13 mouse cellular contexts compared by ENCODE assay signal in the genomic region with DNA sequence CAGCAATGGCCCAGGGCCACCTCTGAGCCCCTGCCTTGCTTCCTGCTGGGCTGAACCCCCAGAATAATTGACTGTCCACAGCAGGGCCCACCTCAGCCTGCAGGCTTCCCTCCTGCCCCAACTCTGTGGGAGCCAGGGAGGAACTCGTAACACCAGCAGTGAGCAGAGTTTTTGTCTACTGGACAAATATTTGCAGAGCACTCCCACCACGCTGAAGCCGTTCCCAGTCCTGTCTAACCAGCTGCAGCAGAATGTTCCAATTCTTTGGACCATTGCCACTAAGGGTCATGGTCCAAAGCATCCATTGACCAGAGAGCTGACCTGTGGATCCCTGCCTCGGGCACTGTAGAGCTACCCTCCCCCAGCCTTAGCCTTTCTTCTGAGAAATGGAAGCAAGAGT. TPM values are rescaled to one million over a fixed set of nuclear protein-coding genes. Genes with fewer than 3 reads are reported as not detected.
A peak's percentile ranks its signal among the peaks of the same experiment; 100 is the strongest.
DNase-seq lines count a peak whose midpoint lies in the region; ATAC-seq and TF ChIP-seq lines count a peak whose summit lies in the region.
"Had no signal": no experiment of that assay in that cellular context is flagged by ENCODE, and none has a peak within 500 bp of the region (broad histone marks: within the 10 kb centered on the region; RNA-seq: fewer than 3 reads in every experiment).

No protein-coding gene starts in this region.

- H3K79me2 ChIP-seq in liver, adult 2 months (ENCODE audit: control insufficient read depth, insufficient read depth, low read length): peaks cover under 1% of the 10 kb centered on the region; the same call in 1 of the 2 replicates

- H3K9ac ChIP-seq in heart, embryonic 13.5 days: no peak overlapping the region
- no peak overlapping the region for H3K9ac ChIP-seq in embryonic facial prominence, embryonic 12.5 days
- H3K9ac ChIP-seq in liver, adult 2 months (ENCODE audit: low read depth, low read length): peak overlapping the region; percentile 70
- H3K9ac ChIP-seq in heart, embryonic 12.5 days: no peak overlapping the region

- DNase-seq in heart, postnatal 25 days (ENCODE audit: low spot score): no peak
- peak; percentile 95 for DNase-seq in liver, adult 2 months (ENCODE audit: extremely low read depth, low read depth, low spot score)
- DNase-seq in ovary, postnatal 14 days (ENCODE audit: low spot score): peak; percentile 46
- DNase-seq in MN1 (ENCODE audit: low spot score): no peak
- DNase-seq in natural killer cell, adult 2 months (ENCODE audit: low spot score in 2 of 2): no peak
- DNase-seq: right cerebral cortex, postnatal 4 days had no signal

- ATAC-seq in heart, embryonic 13.5 days (ENCODE audit: extremely low read depth, insufficient number of reproducible peaks, low FRiP score, low TSS enrichment): no peak
- ATAC-seq in embryonic facial prominence, embryonic 12.5 days (ENCODE audit: insufficient number of reproducible peaks, insufficient read depth, low FRiP score, low TSS enrichment): 0 out of 2 replicates have a peak, but pooled peaks have one; percentile 41
- ATAC-seq in heart, embryonic 12.5 days (ENCODE audit: insufficient number of reproducible peaks, low FRiP score): no peak

- no peaks in the 10 kb centered on the region for H3K9me3 ChIP-seq in heart, embryonic 13.5 days
- no peaks in the 10 kb centered on the region for H3K9me3 ChIP-seq in embryonic facial prominence, embryonic 12.5 days
- H3K9me3 ChIP-seq in heart, embryonic 12.5 days (replicated peaks): no peaks in the 10 kb centered on the region

- 0 out of 2 replicates have a peak, but pooled peaks have one; percentile 60 for TF ChIP-seq POLR2A in liver, adult 2 months (IDR thresholded peaks at IDR 0.05; ENCODE audit: extremely low read depth, insufficient read depth, low read length)

- intact Hi-C loops in heart, postnatal 25 days (cut with DNase I): no loop called here

- H3K36me3 ChIP-seq in heart, embryonic 13.5 days: no peaks in the 10 kb centered on the region; the same call in 1 of the 2 replicates
- no peaks in the 10 kb centered on the region for H3K36me3 ChIP-seq in embryonic facial prominence, embryonic 12.5 days
- peaks cover 2% of the 10 kb centered on the region; the same call in 1 of the 2 replicates for H3K36me3 ChIP-seq in liver, adult 2 months (ENCODE audit: control insufficient read depth, insufficient read depth, low read length)
- H3K36me3 ChIP-seq in heart, embryonic 12.5 days: no peaks in the 10 kb centered on the region

- peaks cover 13% of the 10 kb centered on the region for H3K4me1 ChIP-seq in heart, embryonic 13.5 days
- H3K4me1 ChIP-seq in embryonic facial prominence, embryonic 12.5 days: 0 out of 2 replicates have a peak, but pooled peaks cover 3% of the 10 kb centered on the region
- H3K4me1 ChIP-seq in liver, adult 2 months (ENCODE audit: control insufficient read depth, insufficient read depth, low read length): peaks cover 21% of the 10 kb centered on the region
- H3K4me1 ChIP-seq in heart, embryonic 12.5 days (replicated peaks): peaks cover 9% of the 10 kb centered on the region

- no peak for TF ChIP-seq CTCF in liver, adult 2 months (IDR thresholded peaks at IDR 0.05; ENCODE audit: low read depth, low read length)

- H3K27me3 ChIP-seq in heart, embryonic 13.5 days (replicated peaks): peaks cover 24% of the 10 kb centered on the region
- peaks cover 3% of the 10 kb centered on the region; the same call in 1 of the 2 replicates for H3K27me3 ChIP-seq in embryonic facial prominence, embryonic 12.5 days
- H3K27me3 ChIP-seq in liver, adult 2 months (ENCODE audit: control insufficient read depth, insufficient read depth, low read length): no peaks in the 10 kb centered on the region
- H3K27me3 ChIP-seq in heart, embryonic 12.5 days (replicated peaks): peaks cover 28% of the 10 kb centered on the region

- H3K27ac ChIP-seq in heart, embryonic 13.5 days (replicated peaks): peak overlapping the region; percentile 20; the same call in 1 of the 2 replicates
- 0 out of 2 replicates have a peak overlapping the region, but pooled peaks have one; percentile 23 for H3K27ac ChIP-seq in embryonic facial prominence, embryonic 12.5 days
- H3K27ac ChIP-seq in liver, adult 2 months (replicated peaks; ENCODE audit: insufficient read depth, low read depth, low read length): peak overlapping the region; percentile 96
- H3K27ac ChIP-seq in heart, embryonic 12.5 days (ENCODE audit: poor library complexity, severe bottlenecking): no peak overlapping the region

- no peak overlapping the region for H3K4me2 ChIP-seq in heart, embryonic 13.5 days
- H3K4me2 ChIP-seq in embryonic facial prominence, embryonic 12.5 days (replicated peaks): no peak overlapping the region
- no peak overlapping the region for H3K4me2 ChIP-seq in heart, embryonic 12.5 days

- 45% methylated on average over 4 of the region's 4 CpGs for WGBS in heart, embryonic 13.5 days
- WGBS in embryonic facial prominence, embryonic 12.5 days: 8% methylated on average over 4 of the region's 4 CpGs
- WGBS in liver, adult 2 months: 2% methylated on average over 4 of the region's 4 CpGs
- WGBS in heart, embryonic 12.5 days: 42% methylated on average over 4 of the region's 4 CpGs

- H3K4me3 ChIP-seq in heart, embryonic 13.5 days: no peak overlapping the region
- H3K4me3 ChIP-seq in embryonic facial prominence, embryonic 12.5 days: no peak overlapping the region
- H3K4me3 ChIP-seq in liver, adult 2 months (ENCODE audit: insufficient read depth, low read depth, low read length): no peak overlapping the region
- no peak overlapping the region for H3K4me3 ChIP-seq in heart, embryonic 12.5 days

RNA-seq across cellular contexts. Expression of gene Mpst, which starts 10.7 kb away (rescaled TPM):
- polyA plus RNA-seq in heart, embryonic 13.5 days (2015; fragmentation: Nextera tagmentation; extraction: Ambion mirVana): 0.99 and 1.9 TPM in 2 replicates
- total RNA-seq in heart, postnatal 25 days (2021): 10 to 100 TPM; 39.1 to 39.6 TPM
- polyA plus RNA-seq in embryonic facial prominence, embryonic 12.5 days (2016; fragmentation: Nextera tagmentation; extraction: Ambion mirVana): 1.6 and 2.1 TPM in 2 replicates
- total RNA-seq in liver, adult 2 months (2014; rRNA removed): 86.0 and 106 TPM in 2 replicates
- polyA plus RNA-seq in liver, adult 2 months (2012; rRNA removed): 377 and 408 TPM in 2 replicates
- polyA plus RNA-seq in heart, embryonic 12.5 days (2016; fragmentation: Nextera tagmentation; extraction: Ambion mirVana): 0.32 and 1.1 TPM in 2 replicates

RNA-seq across cellular contexts. Expression of gene Tst, which starts 11.2 kb away (rescaled TPM):
- 12.2 and 14.2 TPM in 2 replicates for polyA plus RNA-seq in heart, embryonic 13.5 days (2015; fragmentation: Nextera tagmentation; extraction: Ambion mirVana)
- total RNA-seq in heart, postnatal 25 days (2021): 10 to 100 TPM; 16.5 to 21.1 TPM
- 10.1 and 11.9 TPM in 2 replicates for polyA plus RNA-seq in embryonic facial prominence, embryonic 12.5 days (2016; fragmentation: Nextera tagmentation; extraction: Ambion mirVana)
- 303 and 343 TPM in 2 replicates for total RNA-seq in liver, adult 2 months (2014; rRNA removed)
- polyA plus RNA-seq in liver, adult 2 months (2012; rRNA removed): 621 and 686 TPM in 2 replicates
- polyA plus RNA-seq in heart, embryonic 12.5 days (2016; fragmentation: Nextera tagmentation; extraction: Ambion mirVana): 7.6 and 9.0 TPM in 2 replicates

RNA-seq across cellular contexts. Expression of gene Kctd17, which starts 11.4 kb away (rescaled TPM):
- polyA plus RNA-seq in heart, embryonic 13.5 days (2015; fragmentation: Nextera tagmentation; extraction: Ambion mirVana): 22.5 and 23.0 TPM in 2 replicates
- 10 to 100 TPM; 35.4 to 37.3 TPM for total RNA-seq in heart, postnatal 25 days (2021)
- 56.1 and 58.9 TPM in 2 replicates for polyA plus RNA-seq in embryonic facial prominence, embryonic 12.5 days (2016; fragmentation: Nextera tagmentation; extraction: Ambion mirVana)
- 1.2 and 2.6 TPM in 2 replicates for total RNA-seq in liver, adult 2 months (2014; rRNA removed)
- 8.6 and 10.4 TPM in 2 replicates for polyA plus RNA-seq in liver, adult 2 months (2012; rRNA removed)
- 19.9 and 21.6 TPM in 2 replicates for polyA plus RNA-seq in heart, embryonic 12.5 days (2016; fragmentation: Nextera tagmentation; extraction: Ambion mirVana)

RNA-seq across cellular contexts. Expression of gene Tex33, which starts 21.2 kb away (rescaled TPM):
- not detected in 2 replicates for polyA plus RNA-seq in heart, embryonic 13.5 days (2015; fragmentation: Nextera tagmentation; extraction: Ambion mirVana)
- not detected for total RNA-seq in heart, postnatal 25 days (2021)
- not detected in 2 replicates for polyA plus RNA-seq in embryonic facial prominence, embryonic 12.5 days (2016; fragmentation: Nextera tagmentation; extraction: Ambion mirVana)
- not detected in 2 replicates for total RNA-seq in liver, adult 2 months (2014; rRNA removed)
- polyA plus RNA-seq in liver, adult 2 months (2012; rRNA removed): not detected in 2 replicates
- not detected in 2 replicates for polyA plus RNA-seq in heart, embryonic 12.5 days (2016; fragmentation: Nextera tagmentation; extraction: Ambion mirVana)
- total RNA-seq: adrenal gland, adult 18-20 months; heart, adult 8-10 months; midbrain, postnatal 0 days had no signal

RNA-seq across cellular contexts. Expression of gene Tmprss6, which starts 51.5 kb away (rescaled TPM):
- 0.37 and 0.45 TPM in 2 replicates for polyA plus RNA-seq in heart, embryonic 13.5 days (2015; fragmentation: Nextera tagmentation; extraction: Ambion mirVana)
- not detected for total RNA-seq in heart, postnatal 25 days (2021)
- 0.66 and 1.4 TPM in 2 replicates for polyA plus RNA-seq in embryonic facial prominence, embryonic 12.5 days (2016; fragmentation: Nextera tagmentation; extraction: Ambion mirVana)
- total RNA-seq in liver, adult 2 months (2014; rRNA removed): 188 and 242 TPM in 2 replicates
- polyA plus RNA-seq in liver, adult 2 months (2012; rRNA removed): 514 and 542 TPM in 2 replicates
- 0.19 and 0.30 TPM in 2 replicates for polyA plus RNA-seq in heart, embryonic 12.5 days (2016; fragmentation: Nextera tagmentation; extraction: Ambion mirVana)
- total RNA-seq: heart, adult 8-10 months; layer of hippocampus, postnatal 14 days; midbrain, postnatal 0 days had no signal

Comparison
In these comparisons a context has a peak if more than half of its experiments do, and no peak if none do; other contexts are left out.
1. DNase-seq: peak in liver, adult 2 months (single experiment) and ovary, postnatal 14 days (single experiment); none in heart, postnatal 25 days (single experiment), MN1 (single experiment) and natural killer cell, adult 2 months (0 of 2).
2. RNA of gene Mpst, which starts 10.7 kb away (polyA plus RNA-seq): 377 to 408 TPM in liver, adult 2 months; 1.6 to 2.1 TPM in embryonic facial prominence, embryonic 12.5 days, 0.32 to 1.1 TPM in heart, embryonic 12.5 days and 0.99 to 1.9 TPM in heart, embryonic 13.5 days; every median in the first group is over 100 times any median in the second.
3. RNA of gene Tst, which starts 11.2 kb away (polyA plus RNA-seq): 621 to 686 TPM in liver, adult 2 months; 12.2 to 14.2 TPM in heart, embryonic 13.5 days, 10.1 to 11.9 TPM in embryonic facial prominence, embryonic 12.5 days and 7.6 to 9.0 TPM in heart, embryonic 12.5 days; every median in the first group is over 10 times any median in the second.